Mouse (Mus musculus) kidney, adult 2 months (tissue): ENCODE data around the gene Cog8. TPM values are rescaled to one million over a fixed set of nuclear protein-coding genes. Genes with fewer than 3 reads are reported as not detected.
A peak's percentile ranks its signal among the peaks of the same experiment; 100 is the strongest.

Experiments
- DNase-seq: peaks from one replicate; pipeline ENCODE4 v3.0.0; 2021
- H3K27ac ChIP-seq: fragments of 200-500 bp; 2 replicates; pipeline ENCODE4 v1.5.1; 2012; ENCODE audit warnings: low read depth, low read length, control low read depth, inconsistent platforms; ENCODE audit not compliant: insufficient read depth
- H3K27me3 ChIP-seq: fragments of 200-500 bp; replicated peaks from 2 replicates; pipeline ENCODE4 v1.6.1; 2012; ENCODE audit warnings: mild to moderate bottlenecking, moderate library complexity, low read length, inconsistent platforms; ENCODE audit not compliant: control insufficient read depth, insufficient read depth
- H3K36me3 ChIP-seq: fragments of 200-500 bp; 2 replicates; pipeline ENCODE4 v1.6.1; 2012; ENCODE audit warnings: mild to moderate bottlenecking, moderate library complexity, low read length, inconsistent platforms; ENCODE audit not compliant: control insufficient read depth, insufficient read depth
- H3K4me1 ChIP-seq: fragments of 200-500 bp; 2 replicates; pipeline ENCODE4 v1.6.1; 2011; ENCODE audit warnings: low read length; ENCODE audit not compliant: control insufficient read depth, insufficient read depth
- H3K4me3 ChIP-seq: fragments of 200-500 bp; 2 replicates; pipeline ENCODE4 v1.5.1; 2011; ENCODE audit warnings: mild to moderate bottlenecking, low read depth, low read length, control low read depth; ENCODE audit not compliant: insufficient read depth
- CTCF ChIP-seq: fragments of 200-500 bp; conservative IDR thresholded peaks from 2 replicates; pipeline ENCODE4 v1.5.1; 2011; ENCODE audit warnings: low read depth, mild to moderate bottlenecking, control low read depth, low read length, moderate library complexity, mixed read lengths; ENCODE audit not compliant: insufficient read depth, insufficient read length
- POLR2A ChIP-seq: fragments of 200-500 bp; IDR thresholded peaks from one replicate; pipeline ENCODE4 v1.6.1; 2011; ENCODE audit warnings: low read depth, low read length, control low read depth
- WGBS: fragments of 180-500 bp; shearing (Covaris S2); methylation state at CpG from one replicate; pipeline ENCODE4 v1.1.7; 2018; 5-methylcytosine and 5-hydroxymethylcytosine counted together
- polyA plus RNA-seq: library from polyadenylated mRNA; depleted of rRNA; stranded (reverse); fragments of >200 nt; gene quantifications from 2 replicates; pipeline ENCODE4 v1.2.3, GENCODE M21; 2012

The Cog8 gene
- polyA plus RNA-seq, 1 experiment: 29.4 TPM

DNA sequence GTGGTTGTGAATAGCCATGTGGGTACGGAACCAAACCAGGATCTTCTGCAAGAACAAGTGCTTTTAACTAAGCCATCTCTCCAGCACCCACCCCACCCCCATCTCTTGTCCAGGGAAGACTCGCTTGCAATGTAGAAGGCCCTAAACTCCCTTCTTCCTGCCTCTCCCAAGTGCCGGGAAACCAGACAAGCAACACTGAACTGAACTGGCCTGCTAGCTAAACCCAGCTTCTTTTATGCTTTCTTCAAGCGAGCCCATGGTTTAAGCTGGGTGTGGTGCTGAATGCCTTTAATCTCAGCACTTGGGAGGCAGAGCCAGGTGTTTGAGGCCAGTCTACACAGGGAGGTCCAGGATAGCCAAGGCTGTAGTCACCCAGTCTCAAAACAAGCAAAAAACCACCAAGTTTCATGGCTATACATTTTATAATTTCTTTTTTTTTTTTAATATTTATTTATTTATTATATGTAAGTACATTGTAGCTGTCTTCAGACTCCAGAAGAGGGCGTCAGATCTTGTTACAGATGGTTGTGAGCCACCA is 32.1 kb upstream of the Cog8 start:
- H3K27ac ChIP-seq: no peak overlapping the region
- DNase-seq: no peak
- 97% methylated on average over 5 of the region's 5 CpGs for WGBS
- H3K27me3 ChIP-seq: no peaks in the 10 kb centered on the region
- TF ChIP-seq CTCF (no peak), POLR2A (no peak)
- no peaks in the 10 kb centered on the region for H3K36me3 ChIP-seq
- no peaks in the 10 kb centered on the region for H3K4me1 ChIP-seq
- no peak overlapping the region for H3K4me3 ChIP-seq

DNA sequence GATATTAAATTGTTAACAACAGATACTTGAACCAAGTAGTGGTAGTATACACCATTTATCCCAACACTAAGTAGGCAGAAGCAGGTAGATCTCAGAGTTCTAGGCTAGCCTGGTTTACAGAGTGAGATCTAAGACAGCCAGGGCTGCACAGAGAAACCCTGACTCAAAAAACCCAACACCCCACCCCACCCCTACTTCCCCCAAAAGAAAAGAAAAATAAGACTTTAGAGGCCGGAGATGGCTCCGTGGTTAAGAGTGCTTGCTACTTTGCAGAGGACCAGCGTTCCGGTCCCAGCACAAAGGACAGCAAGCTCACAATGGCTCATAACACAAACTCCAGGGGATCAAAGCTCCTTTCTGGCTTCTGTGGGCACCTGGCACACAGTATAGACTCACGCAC is 29.5 kb upstream of the Cog8 start:
- H3K36me3 ChIP-seq: no peaks in the 10 kb centered on the region; the same call in none of the 2 replicates
- no peak for DNase-seq
- H3K27ac ChIP-seq: no peak overlapping the region
- no peak for TF ChIP-seq CTCF
- no peak for TF ChIP-seq POLR2A
- WGBS: over 99% methylated on average over 5 of the region's 5 CpGs
- no peak overlapping the region for H3K4me3 ChIP-seq
- no peaks in the 10 kb centered on the region for H3K27me3 ChIP-seq
- H3K4me1 ChIP-seq: no peaks in the 10 kb centered on the region

DNA sequence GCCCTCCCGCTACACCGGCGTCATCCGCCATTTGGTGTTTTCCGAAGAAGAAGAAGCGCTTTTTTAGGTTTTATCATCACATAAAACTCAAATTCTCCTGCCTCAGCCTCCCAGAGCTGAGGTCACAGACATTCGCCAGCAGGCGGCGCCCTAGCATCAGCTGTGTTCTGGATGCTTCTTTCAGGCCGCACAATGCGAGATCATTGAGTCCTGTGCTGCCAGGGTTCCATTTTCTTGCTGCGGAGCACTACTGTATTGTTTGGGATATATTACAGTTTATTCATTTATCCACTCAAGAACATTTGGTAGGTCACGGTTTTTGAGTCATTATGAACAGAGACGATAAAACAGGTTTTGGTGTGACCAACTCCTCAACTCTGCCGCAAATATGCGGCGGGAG is 28.9 kb upstream of the Cog8 start:
- 98% methylated on average over 17 of the region's 17 CpGs for WGBS
- H3K27ac ChIP-seq: no peak overlapping the region

DNA sequence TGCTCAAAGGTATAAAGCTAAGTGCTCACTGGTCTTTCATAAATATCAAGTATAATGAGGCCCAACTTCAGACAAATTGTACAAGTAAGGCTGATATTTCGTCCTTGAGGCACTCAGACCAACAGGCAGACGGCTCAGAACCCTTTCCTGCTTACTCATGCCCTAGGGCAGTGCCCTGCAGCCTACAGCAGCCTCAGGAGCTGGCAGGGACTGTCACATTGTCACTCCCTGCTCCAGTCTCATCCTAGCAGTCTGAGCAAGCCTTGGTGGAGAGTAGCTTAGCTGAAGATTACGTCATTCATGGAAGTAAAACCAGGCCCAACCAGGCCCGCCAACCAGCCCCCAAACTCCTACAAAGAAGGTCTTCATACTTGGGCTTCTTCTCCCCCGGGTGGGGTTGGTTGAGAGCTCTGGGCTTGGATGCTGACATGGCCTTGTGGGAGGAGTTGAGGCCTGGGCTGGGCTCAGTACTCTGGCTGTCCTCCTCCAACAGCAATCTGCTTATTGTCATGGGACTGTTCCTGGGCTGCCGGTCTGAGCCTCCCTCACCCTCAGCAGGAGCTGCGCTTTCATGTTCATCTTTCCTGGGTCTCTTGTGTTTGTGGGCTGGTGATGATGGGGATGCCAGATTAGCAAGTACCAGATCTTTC is 19.9 kb upstream of the Cog8 start:
- 87% methylated on average over 7 of the region's 7 CpGs for WGBS
- Histone ChIP-seq H3K27me3 (no peaks in the 10 kb centered on the region), H3K4me1 (no peaks in the 10 kb centered on the region), H3K4me3 (no peak overlapping the region), H3K36me3 (peaks cover 4% of the 10 kb centered on the region), H3K27ac (no peak overlapping the region)
- TF ChIP-seq POLR2A (no peak), CTCF (no peak)
- no peak for DNase-seq

More for the DNA sequence above, 28.9 kb upstream of the Cog8 start:
- Histone ChIP-seq H3K4me3 (no peak overlapping the region), H3K4me1 (no peaks in the 10 kb centered on the region), H3K27me3 (no peaks in the 10 kb centered on the region), H3K36me3 (peaks cover 2% of the 10 kb centered on the region)
- peak; percentile 32; the same call in 1 of the 2 replicates for TF ChIP-seq CTCF
- no peak for TF ChIP-seq POLR2A
- no peak for DNase-seq

DNA sequence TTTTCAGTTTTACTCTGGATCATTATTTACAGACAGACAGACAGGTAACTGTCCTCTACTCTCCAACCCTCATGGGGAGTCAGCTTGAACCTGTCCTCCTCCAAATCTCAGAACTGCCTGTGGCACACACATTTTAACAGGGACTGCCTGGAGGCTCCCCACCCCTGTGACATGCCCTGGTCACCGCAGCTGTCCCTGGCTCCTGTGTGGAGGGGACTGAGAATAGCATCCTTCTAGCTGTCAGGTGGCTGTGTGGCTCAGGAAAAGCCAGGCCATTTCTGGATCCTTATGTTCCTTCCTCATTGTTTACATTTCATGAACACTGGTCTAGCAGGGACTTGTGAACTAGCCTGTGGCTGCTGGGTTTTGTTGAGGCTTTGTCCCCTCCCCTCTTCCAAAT is 17.6 kb upstream of the Cog8 start:
- Histone ChIP-seq H3K36me3 (peaks cover 2% of the 10 kb centered on the region; the same call in 1 of the 2 replicates), H3K27ac (no peak overlapping the region), H3K4me1 (no peaks in the 10 kb centered on the region), H3K27me3 (no peaks in the 10 kb centered on the region), H3K4me3 (no peak overlapping the region)
- TF ChIP-seq POLR2A: no peak
- no peak for TF ChIP-seq CTCF
- WGBS: 84% methylated on average over 1 of the region's 1 CpGs
- DNase-seq: no peak

DNA sequence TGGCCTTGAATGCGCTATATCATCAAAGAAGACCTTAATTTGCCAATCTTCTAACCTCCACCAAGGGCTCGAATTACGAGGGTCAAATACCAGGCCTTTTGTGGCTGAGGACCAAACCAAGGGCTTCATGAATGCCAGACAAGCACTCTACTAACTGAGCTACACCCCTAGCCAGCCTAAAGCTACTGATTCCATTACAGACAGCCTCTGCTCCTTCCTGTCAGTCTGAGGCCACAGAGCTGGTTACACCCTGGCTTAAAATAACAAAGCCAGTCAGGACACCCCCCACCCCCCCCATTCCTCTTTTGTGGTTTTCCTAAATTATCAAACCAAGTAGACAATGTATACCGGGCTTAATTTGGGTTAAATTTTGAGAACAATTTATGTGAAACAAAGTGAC is 17.2 kb upstream of the Cog8 start:
- H3K27ac ChIP-seq: no peak overlapping the region
- DNase-seq: no peak
- no peaks in the 10 kb centered on the region for H3K4me1 ChIP-seq
- no peak overlapping the region for H3K4me3 ChIP-seq
- 81% methylated on average over 4 of the region's 4 CpGs for WGBS
- H3K27me3 ChIP-seq: no peaks in the 10 kb centered on the region
- peaks cover 2% of the 10 kb centered on the region; the same call in 1 of the 2 replicates for H3K36me3 ChIP-seq
- TF ChIP-seq POLR2A (no peak), CTCF (no peak)

DNA sequence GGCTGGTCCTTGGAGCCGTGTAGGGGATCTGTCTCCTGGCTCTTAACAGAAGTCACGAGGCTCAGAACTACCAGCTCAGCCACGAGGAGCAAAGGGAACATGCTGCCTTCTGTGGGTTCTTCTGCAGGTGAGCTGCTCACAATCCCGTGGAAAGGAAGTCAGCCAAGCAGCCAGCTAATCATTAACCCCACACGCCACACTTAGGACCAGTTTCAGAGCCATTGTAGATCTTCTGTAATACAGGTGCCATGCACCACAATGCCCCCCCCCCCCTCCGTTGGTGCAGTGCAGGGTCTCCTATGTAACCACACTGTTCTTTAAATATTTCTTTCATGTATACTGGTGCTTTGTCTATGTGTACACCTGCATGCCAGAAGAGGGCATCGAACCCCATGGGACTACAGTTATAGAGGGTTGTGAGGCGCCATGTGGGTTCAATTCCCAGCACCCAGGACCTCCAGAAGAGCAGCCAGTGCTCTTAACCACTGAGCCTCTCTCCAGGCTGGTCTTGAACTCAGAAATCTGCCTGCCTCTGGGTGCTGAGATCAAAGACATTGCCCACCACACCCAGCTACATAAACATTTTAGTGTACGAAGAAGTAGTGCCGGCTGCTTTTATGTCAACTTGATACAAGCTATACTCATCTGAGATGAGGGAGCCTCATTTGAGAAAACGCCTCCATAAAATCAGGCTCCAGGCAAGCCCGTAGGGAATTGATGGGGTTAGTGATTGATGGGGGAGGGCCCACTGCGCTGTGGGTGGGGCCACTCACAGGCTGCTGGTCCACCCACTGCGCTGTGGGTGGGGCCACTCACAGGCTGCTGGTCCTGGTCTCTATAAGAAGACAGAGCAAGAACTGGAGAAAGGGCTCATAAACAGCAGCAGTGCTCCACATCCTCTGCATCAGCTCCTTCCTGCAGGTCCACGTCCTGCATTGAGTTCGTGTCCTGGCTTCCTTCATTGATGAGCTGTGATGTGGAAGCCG is 9.3 kb upstream of the Cog8 start, which contains the start of gene Tmed6:
Tmed6 (minus strand) TSS at position 134 of the 986 bp plus-strand sequence.
- Histone ChIP-seq H3K4me3 (no peak within 1 kb of the TSS), H3K4me1 (peaks cover 6% of the 10 kb centered on the region; the same call in 1 of the 2 replicates), H3K27me3 (no peaks in the 10 kb centered on the region), H3K36me3 (no peaks in the 10 kb centered on the region), H3K27ac (peak within 1 kb of the TSS; percentile 18)
- DNase-seq: peak; percentile 93
- WGBS: 42% methylated on average over 17 of the region's 17 CpGs
- TF ChIP-seq CTCF (no peak), POLR2A (no peak)
